Mouse (Mus musculus) cortical plate, adult 2 months (tissue): ENCODE data around the gene Exoc2.

Experiments
- CTCF ChIP-seq: fragments of 200-500 bp; IDR thresholded peaks from 2 replicates; pipeline ENCODE4 v1.5.1; 2011; ENCODE audit warnings: mild to moderate bottlenecking, control low read depth, low read length; ENCODE audit not compliant: insufficient read depth; ENCODE audit errors: extremely low read depth
- POLR2A ChIP-seq: fragments of 200-500 bp; IDR thresholded peaks from 2 replicates; pipeline ENCODE4 v1.6.1; 2011; ENCODE audit warnings: mild to moderate bottlenecking, low read length, control low read depth; ENCODE audit not compliant: insufficient read depth; ENCODE audit errors: extremely low read depth

DNA sequence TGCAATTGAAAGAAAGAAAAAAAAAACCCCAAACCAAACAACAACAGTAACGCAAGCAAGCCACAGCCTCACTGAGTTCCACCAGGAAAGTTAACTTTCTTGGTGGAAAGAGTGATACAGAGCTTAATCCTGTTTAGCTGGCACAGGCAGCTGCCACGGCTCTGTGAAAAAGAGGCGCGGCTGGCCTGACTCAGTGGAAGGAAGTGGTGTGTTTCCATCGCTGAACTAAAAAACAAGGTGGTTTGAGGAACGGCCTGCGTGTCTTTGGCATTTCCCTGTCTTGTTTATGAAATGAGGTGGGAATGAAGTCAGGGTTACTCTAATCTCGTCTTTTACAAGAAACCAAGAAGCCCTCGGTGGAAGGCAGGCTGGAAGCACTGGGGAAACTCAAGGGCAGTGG, 181.6 kb downstream of the Exoc2 start:
- TF ChIP-seq CTCF (no peak), POLR2A (no peak)
